Mouse (Mus musculus) hindlimb bud, embryonic 11.5 days (tissue): ENCODE data around the gene Pigyl.

Experiments used
- DNase-seq: peaks from one replicate; pipeline ENCODE4 v3.0.0-alpha.2; 2012; ENCODE audit warnings: low read depth, low spot score; ENCODE audit errors: extremely low spot score

Gene Pigyl

DNA sequence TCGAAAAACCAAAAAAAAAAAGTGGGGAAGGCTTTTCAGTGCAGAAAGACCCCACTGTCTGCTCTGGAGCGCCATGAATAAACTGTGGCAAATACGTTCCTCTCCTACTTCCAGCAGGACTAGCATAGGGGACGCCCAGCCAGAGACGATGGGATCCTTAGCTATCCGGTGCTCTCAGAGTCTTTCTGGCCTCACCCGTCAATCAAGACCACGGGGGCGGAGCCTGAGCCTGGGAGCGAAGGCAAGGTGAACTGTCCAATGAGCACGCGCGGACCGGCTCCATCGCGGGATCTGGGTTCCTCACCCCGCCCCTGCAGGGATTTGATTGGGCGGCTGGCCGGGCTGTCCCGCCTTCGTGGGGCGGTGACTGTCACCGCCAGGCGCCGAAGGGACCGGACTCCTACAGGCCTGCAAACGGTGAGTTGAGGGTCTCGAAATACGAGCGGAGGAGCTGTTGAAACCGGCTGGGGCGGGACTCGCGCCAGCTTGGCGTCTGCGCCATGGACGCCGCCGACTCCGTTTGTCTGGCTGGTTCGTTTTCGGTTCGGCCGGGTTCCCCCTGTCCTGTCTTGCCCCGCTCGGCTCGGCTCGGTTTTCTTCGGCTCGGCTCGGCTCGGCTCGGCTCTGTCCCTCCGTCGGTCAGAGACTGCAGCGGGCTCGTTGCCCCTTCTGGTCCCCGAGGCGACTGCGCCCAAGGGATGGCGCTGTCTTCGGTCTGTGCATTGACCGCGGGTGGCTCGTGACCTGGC, at the start of gene Pigyl:
TSS of gene Pigyl (plus strand) at position 350 of the 749 bp plus-strand sequence.
- DNase-seq, result peak; percentile 94

DNA sequence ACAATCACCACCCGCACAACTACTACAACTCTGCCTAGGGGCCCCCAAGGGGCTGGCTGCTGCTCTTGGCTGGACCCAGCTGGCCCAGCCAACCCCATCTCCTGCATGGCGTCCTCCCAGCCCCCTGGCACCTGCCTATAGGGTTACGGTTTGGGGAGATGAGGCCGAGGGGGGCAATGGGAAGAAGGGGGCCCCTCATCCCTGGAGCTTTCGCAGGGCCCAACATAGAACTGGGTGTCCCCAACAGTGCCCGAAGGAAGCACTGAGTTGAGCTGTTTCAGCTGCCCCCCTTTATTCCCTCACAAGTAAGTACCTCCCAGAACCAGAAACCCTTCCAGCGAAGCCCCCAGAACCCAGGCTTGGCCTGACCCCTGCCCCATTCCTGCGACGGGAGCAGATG, 48.5 kb upstream of the Pigyl start:
- no peak for DNase-seq

DNA sequence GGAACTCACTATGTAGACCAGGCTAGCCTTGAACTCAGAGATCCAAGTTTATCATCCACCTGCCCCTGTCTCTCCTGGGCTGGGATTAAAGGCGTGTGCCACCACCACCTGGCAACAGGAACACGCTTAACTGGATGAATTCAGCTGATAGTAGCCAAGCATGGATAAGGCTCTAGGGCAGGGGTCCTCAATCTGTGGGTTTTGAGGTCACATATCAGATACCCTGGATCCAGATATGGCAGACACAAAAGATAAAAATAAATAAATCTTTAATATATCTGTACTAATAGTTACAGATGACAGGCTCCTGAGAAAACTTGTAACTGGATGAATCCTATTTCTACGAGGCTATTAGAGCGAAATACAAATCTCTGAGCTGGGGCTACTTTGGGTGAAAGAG, 41.0 kb upstream of the Pigyl start:
- no peak for DNase-seq

DNA sequence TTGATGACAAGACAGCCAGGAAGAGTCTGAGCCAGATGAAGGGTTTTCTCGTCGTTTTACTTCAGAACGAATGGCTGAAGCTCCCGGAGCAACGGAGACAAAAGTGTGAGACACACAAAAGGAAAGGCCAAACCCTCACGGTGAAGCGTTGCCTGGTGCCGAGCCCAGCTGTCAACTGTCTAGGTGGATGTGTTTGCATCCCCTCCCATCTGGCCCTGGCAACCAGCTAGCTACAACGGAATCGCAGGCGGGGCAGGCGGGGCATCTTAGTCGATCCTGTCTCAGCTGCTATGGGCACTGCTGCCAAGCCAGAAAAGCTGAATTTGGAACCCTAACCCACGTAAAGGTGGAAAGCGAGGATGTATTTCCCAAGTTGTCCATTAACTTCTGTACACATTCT, 40.6 kb upstream of the Pigyl start:
- no peak for DNase-seq

DNA sequence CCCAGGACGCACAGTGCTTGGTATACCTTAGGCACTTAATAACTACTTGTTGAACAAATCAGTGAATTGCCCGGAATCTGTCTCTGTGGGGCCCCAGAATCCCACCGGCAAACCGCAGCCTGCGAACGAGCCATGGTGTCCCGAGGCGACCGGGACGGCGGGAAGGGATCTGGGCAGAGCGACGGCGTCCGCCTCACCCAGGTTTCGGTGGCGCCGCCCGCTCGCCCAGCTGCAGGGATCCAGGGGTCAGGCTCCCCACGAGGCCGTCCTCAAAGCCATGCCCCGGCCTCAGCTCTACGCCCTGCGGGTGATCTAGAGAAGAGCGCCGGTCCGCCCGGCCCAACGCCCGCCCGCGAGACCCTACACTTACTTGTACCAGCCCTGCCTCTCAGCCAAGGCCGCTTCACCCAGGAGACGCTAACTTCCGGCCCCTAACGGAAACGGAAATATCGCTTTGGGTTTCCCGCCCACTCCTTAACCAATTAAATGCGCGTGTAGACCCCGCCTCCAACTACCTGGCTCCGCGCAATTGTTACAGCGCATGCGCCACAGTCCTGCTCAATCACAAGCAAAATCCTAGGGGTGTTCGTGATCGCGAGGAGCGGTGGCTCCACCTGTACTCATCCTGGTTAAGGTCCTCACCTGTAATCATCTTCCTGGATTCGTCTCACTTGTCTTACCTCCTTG, 39.8 kb upstream of the Pigyl start, which contains the start of gene Elof1:
TSS of gene Elof1 (minus strand) at position 433 of the 687 bp plus-strand sequence.
- peak; percentile 91 for DNase-seq

DNA sequence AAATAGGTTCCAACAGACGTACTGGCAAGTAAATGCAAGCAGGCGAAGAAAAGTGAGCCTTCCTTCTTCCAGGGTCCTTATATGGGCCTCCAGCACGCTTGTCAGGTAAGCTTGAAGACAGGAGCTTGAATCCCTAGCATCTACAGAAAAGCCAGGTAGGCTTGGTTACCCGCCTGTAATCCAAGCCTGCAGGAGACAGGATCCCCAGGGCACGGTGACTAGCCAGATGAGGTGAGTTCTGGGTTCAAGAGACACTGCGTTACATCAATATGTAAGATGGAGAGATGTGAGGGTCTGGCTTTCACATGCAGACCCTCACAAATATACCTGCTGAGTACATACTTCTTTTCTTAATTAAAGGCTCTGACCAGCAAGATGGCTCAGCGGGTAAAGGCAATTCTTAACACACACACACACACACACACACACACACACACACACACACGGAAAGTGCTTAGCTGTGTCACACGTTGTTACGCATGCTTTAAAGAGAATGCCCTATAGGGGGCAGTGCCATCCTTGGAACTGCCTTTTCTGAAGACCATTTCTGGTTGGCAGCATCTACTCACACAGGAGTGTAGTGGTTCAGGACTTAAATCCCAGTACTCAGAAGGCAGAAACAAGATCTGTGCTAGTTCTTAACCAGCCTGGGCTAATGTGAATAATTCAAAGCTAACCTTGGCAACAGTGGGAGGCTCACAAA, 38.7 kb upstream of the Pigyl start:
- DNase-seq, result no peak

DNA sequence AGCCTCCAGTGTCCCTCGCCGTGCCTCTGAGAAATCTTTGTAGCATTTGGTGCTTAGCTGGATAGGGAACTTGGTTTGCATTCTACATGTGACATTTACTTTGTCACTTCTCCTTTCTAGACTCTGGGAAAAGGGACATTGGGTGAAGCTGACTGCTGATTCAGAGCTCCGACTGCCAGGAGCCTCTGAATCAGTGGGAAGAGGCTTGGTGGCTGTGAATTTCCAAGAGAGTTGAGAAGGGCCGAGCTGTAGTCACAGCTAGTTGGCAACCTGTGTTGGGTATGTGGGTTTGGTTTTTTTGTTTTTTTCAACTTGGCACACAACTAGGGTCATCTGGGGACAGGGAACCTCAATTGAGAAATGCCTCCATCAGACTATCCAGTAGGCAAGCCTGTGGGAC, 37.1 kb upstream of the Pigyl start:
- DNase-seq, result no peak

DNA sequence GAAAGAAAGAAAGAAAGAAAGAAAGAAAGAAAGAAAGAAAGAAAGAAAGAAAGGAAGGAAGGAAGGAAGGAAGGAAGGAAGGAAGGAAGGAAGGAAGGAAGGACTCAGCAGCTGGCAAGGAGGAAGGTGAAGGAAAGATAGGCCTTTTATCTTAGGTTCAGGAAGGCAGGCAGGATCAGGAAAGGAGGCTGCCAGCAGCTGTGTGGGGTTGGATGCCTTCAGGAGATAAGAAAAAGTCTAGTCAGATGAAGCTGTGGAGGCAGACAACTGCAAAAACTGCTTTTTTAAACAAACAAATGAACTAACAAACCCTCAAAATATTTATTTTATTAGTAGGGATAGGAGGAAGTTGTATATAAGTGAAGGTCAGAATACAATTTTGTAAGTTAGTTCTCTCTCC, 35.1 kb upstream of the Pigyl start:
- no peak for DNase-seq

DNA sequence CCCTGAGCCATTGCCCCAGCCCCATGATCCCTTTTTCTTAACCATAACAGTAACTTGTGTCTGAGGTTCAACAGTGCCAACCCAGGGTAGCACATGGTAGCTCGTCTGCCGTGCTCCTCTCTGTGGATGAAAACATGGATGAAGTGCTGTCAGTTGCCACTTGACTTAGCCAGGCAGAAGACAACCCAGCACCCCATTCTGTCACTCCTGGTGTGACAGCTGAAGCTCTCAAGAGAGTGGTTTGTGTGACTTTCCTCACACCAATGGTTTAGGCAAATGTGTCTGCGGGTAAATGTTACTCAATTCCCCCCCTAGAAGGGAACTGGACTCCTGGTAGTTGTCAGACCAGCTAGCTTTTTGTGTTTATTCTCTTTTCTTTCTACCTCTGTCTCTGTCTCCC, 34.6 kb upstream of the Pigyl start:
- DNase-seq, result no peak

DNA sequence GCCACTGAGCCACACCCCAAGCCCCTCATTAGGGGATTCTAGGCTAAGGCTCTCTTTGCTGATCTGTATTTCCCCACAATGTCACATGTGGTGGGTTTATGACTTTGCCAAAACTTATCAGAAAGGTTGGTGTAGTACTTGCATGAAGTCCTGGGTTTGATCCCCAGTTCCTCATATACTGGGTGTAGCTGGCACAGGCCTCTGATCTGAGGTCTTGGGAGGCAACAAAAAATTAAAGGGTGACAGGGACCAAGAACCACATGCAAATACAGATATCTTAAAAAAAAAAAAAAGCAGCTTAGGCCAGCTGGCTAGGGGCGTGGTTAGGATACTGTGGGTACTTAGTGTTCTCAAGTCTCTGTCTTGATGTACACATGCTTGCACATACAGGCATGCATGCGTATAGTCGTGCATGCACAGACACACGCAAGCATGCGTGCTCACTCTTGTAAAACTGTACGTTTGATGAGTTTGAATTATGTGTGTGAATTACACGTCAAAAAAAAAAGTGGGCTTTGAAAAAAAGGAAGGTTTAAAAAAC, 33.5 kb upstream of the Pigyl start:
- no peak for DNase-seq

DNA sequence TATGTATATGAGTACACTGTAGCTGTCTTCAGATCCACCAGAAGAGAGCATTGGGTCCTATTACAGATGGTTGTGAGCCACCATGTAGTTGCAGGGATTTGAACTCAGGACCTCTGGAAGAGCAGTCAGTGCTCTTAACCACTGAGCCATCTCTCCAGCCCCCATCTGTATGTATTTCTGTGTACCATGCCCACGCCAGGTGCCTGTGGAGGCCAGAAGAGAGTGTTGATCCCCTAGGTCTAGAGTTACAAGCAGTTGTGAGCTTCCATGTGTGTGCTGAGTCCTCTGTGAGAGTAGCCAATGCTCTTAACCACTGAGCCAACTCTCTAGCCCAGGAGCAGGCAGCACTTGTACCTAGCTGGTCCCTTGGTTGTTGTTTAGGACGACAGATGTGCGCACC, 32.5 kb upstream of the Pigyl start:
- no peak for DNase-seq

DNA sequence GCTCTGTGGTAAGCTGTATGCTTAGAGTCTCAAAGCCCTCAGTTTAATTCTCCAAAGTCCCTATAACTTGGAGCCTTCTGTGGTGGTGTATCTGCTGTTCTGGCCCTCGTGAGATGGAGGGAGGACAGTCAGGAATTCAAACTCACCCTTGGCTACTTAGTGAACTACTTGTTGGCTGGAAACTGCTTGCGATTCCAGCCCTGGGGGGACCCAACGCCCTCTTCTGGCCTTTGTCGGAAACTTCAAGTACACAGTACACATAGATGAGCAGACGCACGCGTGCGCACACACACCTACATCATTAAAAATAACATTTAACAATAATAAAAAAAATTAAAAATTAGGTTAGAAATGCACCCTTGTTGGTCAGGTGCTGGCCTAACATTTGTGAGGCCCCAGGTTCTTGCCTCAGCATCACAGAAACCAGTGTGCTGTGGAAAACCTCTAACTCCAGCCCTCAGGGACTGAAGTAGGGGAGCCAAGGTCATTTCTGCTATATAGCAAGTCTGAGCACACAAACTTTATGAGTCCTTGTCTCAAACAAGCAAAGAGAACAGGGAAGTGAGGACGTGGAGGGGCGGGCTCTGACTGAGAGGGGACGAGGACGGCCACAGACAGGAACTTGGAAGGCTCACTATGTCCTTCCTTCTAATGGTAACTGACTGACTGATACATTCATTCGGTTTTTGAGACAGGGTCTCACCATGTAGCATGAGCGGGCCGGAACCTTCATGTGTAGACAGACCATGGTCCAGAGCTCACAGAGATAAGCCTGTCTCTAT, 31.2 kb upstream of the Pigyl start:
- no peak for DNase-seq

DNA sequence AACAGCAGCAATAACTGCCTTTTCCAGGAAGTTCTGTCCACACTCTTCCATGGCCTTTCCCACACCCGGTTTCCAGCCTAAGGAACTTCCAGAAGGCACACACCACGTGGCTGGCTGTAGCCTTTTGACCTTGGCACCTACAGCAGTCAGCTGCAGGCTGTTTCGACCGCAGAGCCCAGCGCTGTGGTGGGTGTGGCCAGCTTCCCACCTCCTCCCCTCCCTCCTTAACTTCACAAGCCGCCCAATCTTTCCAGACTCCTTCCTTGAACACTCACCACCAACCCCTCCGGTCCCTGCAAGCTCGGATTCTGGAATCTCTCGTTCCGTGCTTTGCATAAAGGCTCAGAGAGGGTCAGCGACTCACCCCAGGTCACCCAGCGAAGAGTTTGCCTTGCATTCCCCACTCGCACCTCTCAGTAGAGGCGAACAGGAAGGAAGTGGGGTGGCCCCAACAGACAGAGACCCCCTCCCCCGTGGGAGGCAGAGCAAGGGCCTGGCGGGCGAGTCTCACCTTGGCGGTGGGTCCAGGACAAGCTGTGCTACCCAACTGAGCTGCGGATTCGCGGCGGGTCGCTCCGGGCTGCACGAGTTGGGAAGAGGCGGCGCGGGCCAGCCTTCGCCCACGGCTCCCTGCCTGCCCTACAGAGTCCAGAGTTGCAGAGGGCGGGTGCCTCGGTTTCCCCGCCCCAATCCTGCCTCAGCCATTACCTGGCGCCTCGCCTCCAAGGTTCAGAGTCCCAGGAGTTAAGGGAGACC, 25.2 kb upstream of the Pigyl start:
- DNase-seq, result no peak

DNA sequence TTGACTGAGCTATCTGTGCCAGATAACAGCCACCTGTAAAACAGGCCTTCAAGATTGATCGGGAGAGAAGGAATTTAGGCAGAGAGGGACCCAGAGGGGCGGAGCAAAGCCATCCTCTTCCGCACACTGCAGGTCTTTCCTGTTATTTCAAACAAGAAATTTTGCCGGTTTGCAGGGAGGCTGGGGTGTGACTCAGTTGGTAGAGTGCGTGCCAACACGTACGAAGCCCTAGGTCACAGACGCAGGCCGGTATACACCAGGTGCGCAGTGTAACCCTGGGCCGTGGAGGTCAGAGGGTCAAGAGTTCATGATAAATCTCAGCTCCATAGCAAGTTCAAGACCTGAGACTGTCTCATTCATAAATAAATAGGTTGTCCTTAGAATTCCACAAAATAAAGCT, 24.4 kb upstream of the Pigyl start:
- DNase-seq, result no peak

DNA sequence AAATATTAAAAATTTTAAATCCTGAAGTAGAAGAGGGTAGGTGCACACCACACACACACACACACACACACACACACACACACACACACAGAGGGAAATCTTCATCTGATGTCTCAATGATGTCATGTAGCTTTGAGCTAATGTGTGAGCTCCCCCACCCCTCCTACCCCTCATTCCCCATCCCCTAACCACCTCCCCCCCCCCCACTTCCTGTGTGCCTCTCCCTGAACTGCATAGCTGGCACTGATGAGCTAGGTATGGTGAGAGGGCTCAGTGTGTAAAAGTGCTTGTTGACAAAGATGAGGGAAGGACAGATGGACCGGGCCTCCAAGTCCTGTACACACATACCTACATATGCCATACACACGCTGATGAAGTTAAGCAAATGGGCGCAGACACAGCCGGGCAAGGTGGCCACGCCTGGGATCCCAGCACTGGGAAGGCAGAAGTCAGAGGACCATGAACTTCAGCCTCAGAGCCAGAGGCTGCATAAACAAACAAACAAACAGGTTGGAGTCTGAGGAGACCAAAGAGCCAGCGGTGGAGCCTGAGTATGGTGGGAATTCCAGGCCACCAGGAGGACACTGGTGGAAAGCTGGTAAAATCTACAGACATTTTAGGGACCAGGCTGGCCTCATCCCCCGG, 22.3 kb upstream of the Pigyl start:
- no peak for DNase-seq

DNA sequence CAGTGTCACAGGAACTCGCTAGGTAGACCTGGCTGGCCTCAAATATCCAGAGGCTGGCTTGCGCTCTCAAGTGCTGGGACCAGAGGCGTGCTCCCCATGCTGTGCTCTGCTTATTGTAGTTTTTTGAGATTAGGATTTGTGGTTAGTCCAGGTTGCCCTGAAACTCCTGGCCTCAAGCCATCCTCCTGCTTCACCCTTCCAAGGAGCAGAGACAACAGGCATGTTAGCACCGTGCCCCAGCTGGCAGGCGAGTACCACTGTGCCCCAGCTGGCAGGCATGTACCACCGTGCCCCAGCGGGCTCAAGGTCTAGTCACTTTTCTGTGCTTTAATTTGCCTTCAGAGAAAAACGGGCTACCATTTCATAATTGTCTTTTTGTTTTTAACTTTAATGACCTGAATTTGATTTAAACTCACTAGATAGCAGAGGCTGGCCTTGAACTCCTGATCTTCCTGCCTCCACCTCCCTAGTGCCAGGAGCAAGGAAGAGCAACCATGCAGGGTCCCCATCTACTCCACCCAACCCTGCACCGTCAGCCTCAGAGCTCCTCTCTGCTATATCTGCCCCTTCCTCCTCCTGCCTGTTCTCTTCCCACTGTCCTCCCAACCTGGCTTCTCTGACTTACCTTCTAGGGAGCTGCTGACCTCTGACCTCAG, 21.5 kb upstream of the Pigyl start:
- DNase-seq, result no peak

DNA sequence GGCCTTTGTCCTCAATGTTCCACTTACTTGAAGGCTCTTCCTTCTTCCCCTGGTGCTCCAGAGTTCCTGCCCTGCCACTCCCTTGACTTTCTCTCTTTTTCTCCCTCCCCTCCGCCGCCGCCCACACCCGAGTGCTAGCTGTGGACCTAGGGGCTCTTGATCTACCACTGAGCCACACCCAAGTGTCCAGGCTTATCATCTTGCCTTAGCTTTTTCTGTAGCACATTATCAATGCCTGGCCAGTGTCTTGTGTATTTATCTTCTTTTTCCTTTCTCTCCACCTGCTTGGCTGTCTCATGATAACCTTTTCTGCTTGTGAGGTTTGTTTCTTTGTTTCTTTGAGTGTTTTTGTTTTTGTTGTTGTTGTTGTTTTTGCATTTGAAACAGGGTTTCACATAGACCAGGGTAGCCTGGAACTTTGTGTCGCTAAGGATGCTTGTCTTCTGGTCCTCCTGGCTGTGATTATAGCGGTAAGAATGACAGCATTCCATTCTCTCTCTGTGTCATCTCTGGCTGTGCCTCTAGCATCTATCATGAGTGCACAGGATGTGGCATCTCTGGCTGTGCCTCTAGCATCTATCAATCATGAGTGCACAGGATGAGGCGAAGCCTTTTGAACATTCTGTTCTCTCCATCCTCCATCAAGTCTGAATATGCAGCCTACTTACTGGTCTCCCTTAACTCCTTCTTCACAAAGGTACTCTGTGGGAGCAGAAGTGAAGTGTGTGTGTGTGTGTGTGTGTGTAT, 20.8 kb upstream of the Pigyl start, which contains the start of gene Acp5:
TSS of gene Acp5 (minus strand) at position 68 of the 747 bp plus-strand sequence.
- DNase-seq, result no peak

DNA sequence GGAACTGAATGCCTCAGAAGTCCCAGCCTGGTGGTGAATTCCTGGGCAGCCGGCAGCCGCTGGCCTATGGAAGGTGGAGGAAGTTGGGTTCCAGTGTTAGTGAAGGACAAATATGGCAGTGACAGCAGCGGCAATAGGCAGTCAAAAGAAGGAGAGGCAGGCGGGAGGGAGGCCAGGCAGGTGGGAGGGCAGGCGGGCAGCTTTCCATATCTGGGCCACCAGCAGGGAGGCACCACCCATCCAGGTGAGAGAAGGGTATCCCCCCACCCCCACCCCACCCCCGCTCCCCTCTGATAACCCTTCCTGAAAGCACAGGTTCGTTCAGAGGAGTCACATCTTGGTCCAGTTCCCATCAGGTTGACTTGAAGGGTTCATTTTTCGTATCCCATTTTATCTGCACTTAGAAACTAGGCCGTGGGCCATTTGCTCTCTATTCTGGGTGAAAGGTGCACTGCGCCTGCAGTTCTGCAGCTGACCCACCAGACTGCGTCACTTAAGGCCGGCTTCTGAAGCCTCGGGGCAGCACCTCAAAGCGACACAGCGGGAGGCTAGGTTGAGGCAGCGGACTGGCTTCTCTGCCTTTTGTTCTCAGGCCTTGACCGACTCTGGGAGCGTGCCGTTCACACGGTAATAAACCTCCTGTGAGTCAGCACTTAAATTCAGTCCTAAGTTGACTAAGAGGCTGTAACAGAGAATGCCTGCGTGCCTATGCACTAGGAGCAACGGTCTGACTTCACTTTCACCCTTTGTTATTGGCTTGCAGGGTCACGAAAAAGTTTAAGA, 19.7 kb upstream of the Pigyl start:
- no peak for DNase-seq
